Mouse (Mus musculus) stomach, embryonic 16.5 days (tissue): Measurements from ENCODE around the gene 1700020A23Rik. TPM values are rescaled to one million over a fixed set of nuclear protein-coding genes. Genes with fewer than 3 reads are reported as not detected.

Source experiments
- ATAC-seq: fragments of 200-750 bp; cut with Nextera tagmentation; 2 replicates; pipeline ENCODE4 v1.8.0; 2017; ENCODE audit warnings: moderate number of reproducible peaks, moderate TSS enrichment; ENCODE audit not compliant: insufficient read depth, low FRiP score
- H3K27ac ChIP-seq: fragments of 300-500 bp; sonication (generic); 2 replicates; pipeline ENCODE4 v1.5.1; 2014; ENCODE audit warnings: low read length
- H3K27me3 ChIP-seq: fragments of 300-500 bp; sonication (generic); 2 replicates; pipeline ENCODE4 v1.6.1; 2014; ENCODE audit warnings: low read length, control low read depth, mixed read lengths; ENCODE audit not compliant: control insufficient read depth, insufficient read depth
- H3K36me3 ChIP-seq: fragments of 300-500 bp; sonication (generic); 2 replicates; pipeline ENCODE4 v1.6.1; 2014; ENCODE audit warnings: low read length; ENCODE audit not compliant: control insufficient read depth, insufficient read depth
- H3K4me1 ChIP-seq: fragments of 300-500 bp; sonication (generic); 2 replicates; pipeline ENCODE4 v1.6.1; 2014; ENCODE audit warnings: low read length, control low read depth, mixed read lengths; ENCODE audit not compliant: control insufficient read depth, insufficient read depth
- H3K4me2 ChIP-seq: fragments of 300-500 bp; sonication (generic); 2 replicates; pipeline ENCODE4 v1.6.1; 2014; ENCODE audit warnings: low read depth, low read length, mixed read lengths
- H3K4me3 ChIP-seq: fragments of 300-500 bp; sonication (generic); replicated peaks from 2 replicates; pipeline ENCODE4 v1.5.1; 2014; ENCODE audit warnings: mild to moderate bottlenecking, low read length
- H3K9ac ChIP-seq: fragments of 300-500 bp; sonication (generic); 2 replicates; pipeline ENCODE4 v1.6.1; 2014; ENCODE audit warnings: low read length
- H3K9me3 ChIP-seq: fragments of 300-500 bp; sonication (generic); replicated peaks from 2 replicates; pipeline ENCODE4 v1.6.1; 2016; ENCODE audit warnings: low read length, control low read depth; ENCODE audit not compliant: control insufficient read depth
- WGBS: fragments of 180-500 bp; shearing (Covaris S2); extraction: QIAGEN DNeasy Blood & Tissue Kit; methylation state at CpG from one replicate; pipeline ENCODE4 v1.1.7; 2014; 5-methylcytosine and 5-hydroxymethylcytosine counted together
- polyA plus RNA-seq: library from polyadenylated mRNA; unstranded; fragments of >200 nt; fragmentation: Nextera tagmentation; extraction: Ambion mirVana; gene quantifications from 2 replicates; pipeline ENCODE4 v1.2.1, GENCODE M21; 2015

The 1700020A23Rik gene
- polyA plus RNA-seq, 1 experiment from 2014 or later = not detected

GRCm38 (mm10) chr2:130424126-130424853 is 19.2 kb downstream of the 1700020A23Rik start, which contains the start of the genes Vps16 and Pced1a:
TSS of gene Vps16 (plus strand) at chr2:130424339.
TSS of gene Pced1a (minus strand) at chr2:130424701.
- H3K9ac ChIP-seq = peak within 1 kb of the TSS; percentile 93
- H3K27me3 ChIP-seq = no peaks in the 10 kb centered on the region
- no peaks in the 10 kb centered on the region for H3K9me3 ChIP-seq
- peak within 1 kb of the TSS; percentile 89 for H3K4me3 ChIP-seq
- peaks cover 4% of the 10 kb centered on the region; the same call in 1 of the 2 replicates for H3K36me3 ChIP-seq
- under 1% methylated on average over 58 of the region's 58 CpGs for WGBS
- H3K27ac ChIP-seq = peak within 1 kb of the TSS; percentile 92
- H3K4me2 ChIP-seq = peak within 1 kb of the TSS; percentile 94
- peak; percentile 97 for ATAC-seq
- peaks cover 17% of the 10 kb centered on the region for H3K4me1 ChIP-seq

- 33% methylated on average over 5 of the region's 5 CpGs for WGBS
- no peaks in the 10 kb centered on the region for H3K27me3 ChIP-seq
- H3K4me3 ChIP-seq = peak overlapping the region; percentile 89
- H3K9ac ChIP-seq = peak overlapping the region; percentile 93
- peak overlapping the region; percentile 94 for H3K4me2 ChIP-seq
- H3K36me3 ChIP-seq = peaks cover 4% of the 10 kb centered on the region; the same call in 1 of the 2 replicates
- H3K27ac ChIP-seq = no peak overlapping the region
- peaks cover 17% of the 10 kb centered on the region for H3K4me1 ChIP-seq
- no peaks in the 10 kb centered on the region for H3K9me3 ChIP-seq
- ATAC-seq = no peak
Measured at GRCm38 (mm10) chr2:130425112-130425511, 20.1 kb downstream of the 1700020A23Rik start.

DNA sequence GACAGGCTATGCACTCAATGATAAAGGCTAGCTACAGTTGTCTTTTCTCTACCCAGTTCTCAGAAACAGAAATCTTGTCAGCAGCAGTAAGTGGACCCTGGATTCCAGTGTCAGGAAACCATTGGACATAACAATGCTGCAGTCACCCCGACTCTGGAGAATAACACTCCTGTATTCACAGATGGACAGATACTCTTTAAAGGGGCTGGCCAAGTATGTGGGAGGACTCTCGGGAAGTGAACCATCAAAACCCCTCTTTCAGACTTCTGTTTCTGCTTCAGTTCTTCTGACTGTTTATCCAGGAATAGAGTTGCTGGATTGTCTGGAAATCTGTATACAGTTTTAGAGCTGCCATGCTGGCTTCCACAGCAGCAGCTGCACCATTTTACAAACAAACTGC is 24.8 kb downstream of the 1700020A23Rik start:
- H3K27me3 ChIP-seq = no peaks in the 10 kb centered on the region
- no peak for ATAC-seq
- H3K9ac ChIP-seq = no peak overlapping the region
- no peaks in the 10 kb centered on the region for H3K36me3 ChIP-seq
- no peak overlapping the region for H3K4me2 ChIP-seq
- H3K4me1 ChIP-seq = peaks cover 7% of the 10 kb centered on the region
- H3K4me3 ChIP-seq = no peak overlapping the region
- peak overlapping the region; percentile 64 for H3K27ac ChIP-seq
- 65% methylated on average over 2 of the region's 2 CpGs for WGBS
- H3K9me3 ChIP-seq = no peaks in the 10 kb centered on the region

GRCm38 (mm10) chr2:130430484-130430883 is 25.4 kb downstream of the 1700020A23Rik start:
- ATAC-seq = no peak
- H3K4me1 ChIP-seq = 0 out of 2 replicates have a peak, but pooled peaks cover 3% of the 10 kb centered on the region
- WGBS = 74% methylated on average over 3 of the region's 3 CpGs

GRCm38 (mm10) chr2:130432157-130432556 is 27.1 kb downstream of the 1700020A23Rik start:
- 78% methylated on average over 3 of the region's 3 CpGs for WGBS
- H3K27me3 ChIP-seq = no peaks in the 10 kb centered on the region
- 0 out of 2 replicates have a peak, but pooled peaks cover 3% of the 10 kb centered on the region for H3K4me1 ChIP-seq
- no peak overlapping the region for H3K4me3 ChIP-seq
- no peak overlapping the region for H3K4me2 ChIP-seq
- no peaks in the 10 kb centered on the region for H3K36me3 ChIP-seq
- H3K9ac ChIP-seq = no peak overlapping the region
- H3K27ac ChIP-seq = no peak overlapping the region
- ATAC-seq = no peak
- no peaks in the 10 kb centered on the region for H3K9me3 ChIP-seq

More at GRCm38 (mm10) chr2:130430484-130430883, 25.4 kb downstream of the 1700020A23Rik start:
- peak overlapping the region; percentile 60 for H3K27ac ChIP-seq
- no peak overlapping the region for H3K9ac ChIP-seq
- no peaks in the 10 kb centered on the region for H3K9me3 ChIP-seq
- no peak overlapping the region for H3K4me3 ChIP-seq
- no peak overlapping the region for H3K4me2 ChIP-seq
- no peaks in the 10 kb centered on the region for H3K36me3 ChIP-seq
- H3K27me3 ChIP-seq = no peaks in the 10 kb centered on the region

GRCm38 (mm10) chr2:130433152-130433551 is 28.1 kb downstream of the 1700020A23Rik start:
- H3K9me3 ChIP-seq = no peaks in the 10 kb centered on the region
- H3K36me3 ChIP-seq = no peaks in the 10 kb centered on the region; the same call in 1 of the 2 replicates
- H3K27ac ChIP-seq = no peak overlapping the region
- H3K27me3 ChIP-seq = no peaks in the 10 kb centered on the region
- H3K4me2 ChIP-seq = no peak overlapping the region
- H3K4me3 ChIP-seq = no peak overlapping the region
- 19% methylated on average over 4 of the region's 4 CpGs for WGBS
- ATAC-seq = no peak
- no peak overlapping the region for H3K9ac ChIP-seq
- H3K4me1 ChIP-seq = no peaks in the 10 kb centered on the region

- Histone ChIP-seq H3K27ac (no peak overlapping the region), H3K4me3 (no peak overlapping the region), H3K9me3 (no peaks in the 10 kb centered on the region), H3K36me3 (peaks cover 9% of the 10 kb centered on the region; the same call in 1 of the 2 replicates), H3K4me1 (no peaks in the 10 kb centered on the region), H3K9ac (no peak overlapping the region), H3K27me3 (no peaks in the 10 kb centered on the region), H3K4me2 (no peak overlapping the region)
- no peak for ATAC-seq
- 92% methylated on average over 1 of the region's 1 CpGs for whole genome bisulfite sequencing
Measured at GRCm38 (mm10) chr2:130436769-130437168, 31.7 kb downstream of the 1700020A23Rik start.

DNA sequence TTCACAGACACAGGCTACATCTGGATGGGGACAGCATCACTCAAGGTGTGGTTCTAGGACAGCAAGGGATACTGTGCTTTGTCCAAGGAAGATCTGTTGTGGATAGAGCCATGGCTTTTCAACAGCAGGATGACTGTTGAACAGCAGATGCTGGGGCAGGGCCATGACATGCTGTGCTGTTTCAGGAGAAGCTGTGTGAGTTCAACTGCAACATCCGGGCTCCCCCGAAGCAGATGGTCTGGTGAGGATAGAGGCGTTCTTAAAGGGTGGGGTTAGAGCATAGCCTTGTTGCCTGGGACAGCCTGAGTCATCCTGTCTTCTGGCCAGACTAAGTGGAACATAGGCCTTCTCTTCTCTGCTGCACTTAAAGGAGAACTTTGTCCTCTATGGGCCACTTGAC is 33.8 kb downstream of the 1700020A23Rik start:
- H3K27ac ChIP-seq = no peak overlapping the region
- no peaks in the 10 kb centered on the region for H3K9me3 ChIP-seq
- peaks cover 9% of the 10 kb centered on the region; the same call in 1 of the 2 replicates for H3K36me3 ChIP-seq
- H3K4me1 ChIP-seq = no peaks in the 10 kb centered on the region
- 95% methylated on average over 3 of the region's 3 CpGs for WGBS
- ATAC-seq = no peak
- no peak overlapping the region for H3K9ac ChIP-seq
- H3K4me2 ChIP-seq = no peak overlapping the region
- no peak overlapping the region for H3K4me3 ChIP-seq
- no peaks in the 10 kb centered on the region for H3K27me3 ChIP-seq

- H3K27me3 ChIP-seq = no peaks in the 10 kb centered on the region
- no peak for ATAC-seq
- H3K4me1 ChIP-seq = no peaks in the 10 kb centered on the region
- H3K9me3 ChIP-seq = no peaks in the 10 kb centered on the region
- H3K9ac ChIP-seq = no peak overlapping the region
- no peak overlapping the region for H3K4me2 ChIP-seq
- no peak overlapping the region for H3K4me3 ChIP-seq
- 85% methylated on average over 4 of the region's 4 CpGs for WGBS
- no peak overlapping the region for H3K27ac ChIP-seq
- H3K36me3 ChIP-seq = peaks cover 9% of the 10 kb centered on the region; the same call in 1 of the 2 replicates
Measured at GRCm38 (mm10) chr2:130439840-130440480, 34.9 kb downstream of the 1700020A23Rik start.
